In the genomic region with DNA sequence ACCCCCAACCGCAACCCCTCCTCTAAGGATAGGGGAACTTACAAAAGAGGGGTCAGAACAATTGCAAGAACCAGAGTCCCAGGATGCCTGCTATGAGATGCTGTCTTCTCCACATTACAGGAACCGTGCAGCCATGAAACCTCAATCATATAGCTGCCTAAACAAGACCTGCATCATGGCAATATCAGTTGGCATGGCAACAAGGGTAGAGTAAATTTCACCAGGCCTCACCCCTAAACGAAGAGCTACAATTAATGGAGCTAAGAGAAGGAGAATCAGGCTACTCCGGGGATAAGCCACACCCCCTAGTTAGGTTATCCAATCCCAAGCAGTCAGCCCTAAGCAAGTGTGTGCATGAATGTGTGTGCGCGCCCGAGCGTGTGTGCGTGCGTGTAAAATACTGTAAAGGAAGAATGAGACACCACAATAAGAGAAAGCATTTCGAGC, we compare ENCODE assay signal across 8 mouse cellular contexts.
DNase-seq lines count a peak whose midpoint lies in the region; ATAC-seq lines count a peak whose summit lies in the region.

No protein-coding gene starts in this region.

- H3K4me1 ChIP-seq in embryonic facial prominence, embryonic 13.5 days: peaks cover 39% of the 10 kb centered on the region
- peaks cover 83% of the 10 kb centered on the region for H3K4me1 ChIP-seq in limb, embryonic 10.5 days

- H3K27ac ChIP-seq in embryonic facial prominence, embryonic 13.5 days: no peak overlapping the region; the same call in 1 of the 2 replicates
- peak overlapping the region; percentile 63; the same call in 1 of the 2 replicates for H3K27ac ChIP-seq in limb, embryonic 10.5 days

- no peaks in the 10 kb centered on the region for H3K9me3 ChIP-seq in embryonic facial prominence, embryonic 13.5 days
- H3K9me3 ChIP-seq in limb, embryonic 10.5 days (replicated peaks): no peaks in the 10 kb centered on the region

- H3K36me3 ChIP-seq in embryonic facial prominence, embryonic 13.5 days: no peaks in the 10 kb centered on the region
- no peaks in the 10 kb centered on the region for H3K36me3 ChIP-seq in limb, embryonic 10.5 days

- peak; percentile 54 for DNase-seq in embryo, embryonic 10 days (ENCODE audit: low spot score)
- no peak for DNase-seq in embryo, embryonic 9.5 days (ENCODE audit: extremely low spot score)
- DNase-seq in CD4-positive helper T cell, adult 2 months (ENCODE audit: low read depth, low spot score): peak; percentile 61
- DNase-seq in limb, embryonic 10.5 days (ENCODE audit: low spot score): no peak
- peak; percentile 31 for DNase-seq in neural tube, embryonic 10.5 days (ENCODE audit: extremely low spot score, low spot score)
- no peak for DNase-seq in testis, postnatal 14 days (ENCODE audit: low spot score)
- DNase-seq in urinary bladder, postnatal 25 days (ENCODE audit: low spot score): no peak

- no peak overlapping the region for H3K9ac ChIP-seq in embryonic facial prominence, embryonic 13.5 days

- ATAC-seq in embryonic facial prominence, embryonic 13.5 days (ENCODE audit: insufficient number of reproducible peaks, insufficient read depth, low FRiP score, low TSS enrichment, low read depth): peak; percentile 68; the same call in 1 of the 2 replicates

- H3K4me2 ChIP-seq in embryonic facial prominence, embryonic 13.5 days: peak overlapping the region; percentile 49

- H3K27me3 ChIP-seq in embryonic facial prominence, embryonic 13.5 days: no peaks in the 10 kb centered on the region
- H3K27me3 ChIP-seq in limb, embryonic 10.5 days (ENCODE audit: low read depth, poor library complexity, severe bottlenecking): 0 out of 2 replicates have a peak, but pooled peaks cover 1% of the 10 kb centered on the region

- H3K4me3 ChIP-seq in embryonic facial prominence, embryonic 13.5 days: peak overlapping the region; percentile 6; the same call in 1 of the 2 replicates
- H3K4me3 ChIP-seq in limb, embryonic 10.5 days: peak overlapping the region; percentile 21; the same call in 1 of the 2 replicates

- 22% methylated on average over 11 of the region's 11 CpGs for WGBS in embryonic facial prominence, embryonic 13.5 days
- 31% methylated on average over 11 of the region's 11 CpGs for WGBS in limb, embryonic 10.5 days

Comparison
In these comparisons a context has a peak if more than half of its experiments do, and no peak if none do; other contexts are left out.
1. DNase-seq: peak in embryo, embryonic 10 days (single experiment), CD4-positive helper T cell, adult 2 months (single experiment) and neural tube, embryonic 10.5 days (single experiment); none in embryo, embryonic 9.5 days (single experiment), limb, embryonic 10.5 days (single experiment), testis, postnatal 14 days (single experiment) and urinary bladder, postnatal 25 days (single experiment).